Mouse (Mus musculus) adrenal gland, adult 8-10 months (tissue): ENCODE data around the gene Rps6ka5. TPM values are rescaled to one million over a fixed set of nuclear protein-coding genes. Genes with fewer than 3 reads are reported as not detected.

Experiments used
- DNase-seq: peaks from one replicate; pipeline ENCODE4 v3.0.0; 2022
- total RNA-seq, 4 experiments: library from RNA; stranded (reverse); gene quantifications; 2 replicates each; pipeline ENCODE4 v1.2.4; 2022

Gene Rps6ka5
- total RNA-seq: 1 to 10 TPM; 4.7 to 8.7 (median 6.9) TPM

GRCm38 (mm10) chr12:100726651-100727050, at the start of gene Rps6ka5:
Rps6ka5 (minus strand) TSS chr12:100726983.
- DNase-seq: no peak

GRCm38 (mm10) chr12:100775911-100776581, 49.3 kb upstream of the Rps6ka5 start:
- DNase-seq: no peak

- no peak for DNase-seq
Observed at GRCm38 (mm10) chr12:100775291-100775690, 48.5 kb upstream of the Rps6ka5 start.

- no peak for DNase-seq
Observed at GRCm38 (mm10) chr12:100774756-100775155, 48.0 kb upstream of the Rps6ka5 start.

- peak; percentile 22 for DNase-seq
Observed at GRCm38 (mm10) chr12:100772230-100772984, 45.6 kb upstream of the Rps6ka5 start.

GRCm38 (mm10) chr12:100770765-100771164, 44.0 kb upstream of the Rps6ka5 start:
- no peak for DNase-seq

- DNase-seq: no peak
Observed at GRCm38 (mm10) chr12:100769871-100770270, 43.1 kb upstream of the Rps6ka5 start.

GRCm38 (mm10) chr12:100764329-100765018, 37.7 kb upstream of the Rps6ka5 start:
- DNase-seq: no peak

GRCm38 (mm10) chr12:100762663-100763425, 36.1 kb upstream of the Rps6ka5 start:
- DNase-seq: no peak

GRCm38 (mm10) chr12:100757427-100757826, 30.6 kb upstream of the Rps6ka5 start:
- no peak for DNase-seq

GRCm38 (mm10) chr12:100753716-100754115, 26.9 kb upstream of the Rps6ka5 start:
- no peak for DNase-seq

- DNase-seq: no peak
Observed at GRCm38 (mm10) chr12:100752977-100753376, 26.2 kb upstream of the Rps6ka5 start.

GRCm38 (mm10) chr12:100742468-100742867, 15.7 kb upstream of the Rps6ka5 start:
- DNase-seq: no peak

GRCm38 (mm10) chr12:100740313-100740712, 13.5 kb upstream of the Rps6ka5 start:
- no peak for DNase-seq

- DNase-seq: no peak
Observed at GRCm38 (mm10) chr12:100739011-100739570, 12.3 kb upstream of the Rps6ka5 start.

- DNase-seq: no peak
Observed at GRCm38 (mm10) chr12:100738498-100738897, 11.7 kb upstream of the Rps6ka5 start.

- no peak for DNase-seq
Observed at GRCm38 (mm10) chr12:100735581-100735980, 8.8 kb upstream of the Rps6ka5 start.

- no peak for DNase-seq
Observed at GRCm38 (mm10) chr12:100735156-100735555, 8.4 kb upstream of the Rps6ka5 start.

- no peak for DNase-seq
Observed at GRCm38 (mm10) chr12:100728646-100729485, 2.1 kb upstream of the Rps6ka5 start.

GRCm38 (mm10) chr12:100727891-100728290, 1.1 kb upstream of the Rps6ka5 start:
- no peak for DNase-seq

- no peak for DNase-seq
Observed at GRCm38 (mm10) chr12:100725458-100725786, 1.4 kb downstream of the Rps6ka5 start.
